Mouse (Mus musculus): ENCODE measurements around the gene Il2ra. TPM values are rescaled to one million over a fixed set of nuclear protein-coding genes. Genes with fewer than 3 reads are reported as not detected.

Gene Il2ra
- polyA plus RNA-seq (2014; fragmentation: Illumina TruSeq; extraction: RNeasy Lipid Tissue Mini Kit (QIAGEN cat#74804); ENCODE audit: low read depth, low replicate concordance), result 0.57 TPM

DNA sequence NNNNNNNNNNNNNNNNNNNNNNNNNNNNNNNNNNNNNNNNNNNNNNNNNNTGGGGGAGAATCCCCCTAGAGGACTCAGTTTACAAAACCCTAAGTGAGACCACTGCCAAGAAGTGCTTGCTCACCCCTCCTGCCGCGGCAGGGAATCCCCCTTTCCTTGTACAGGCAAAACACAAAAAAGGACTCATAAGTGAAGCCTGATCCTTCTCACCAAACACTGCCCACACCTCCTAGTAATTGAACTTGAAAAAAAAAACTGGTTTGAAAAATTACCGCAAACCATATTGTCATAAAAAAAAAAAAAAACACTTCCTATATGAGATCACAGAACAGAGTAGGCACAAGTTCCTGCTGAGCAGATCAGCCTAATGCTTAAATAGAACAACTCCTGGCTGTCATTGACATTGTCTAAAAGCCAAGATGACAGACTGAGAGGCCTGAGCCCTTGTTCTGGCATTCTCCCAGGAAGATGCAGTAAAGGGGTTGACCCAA lies at the start of gene Il2ra:
TSS of gene Il2ra (plus strand) at position 357 of the 491 bp plus-strand sequence.

DNA sequence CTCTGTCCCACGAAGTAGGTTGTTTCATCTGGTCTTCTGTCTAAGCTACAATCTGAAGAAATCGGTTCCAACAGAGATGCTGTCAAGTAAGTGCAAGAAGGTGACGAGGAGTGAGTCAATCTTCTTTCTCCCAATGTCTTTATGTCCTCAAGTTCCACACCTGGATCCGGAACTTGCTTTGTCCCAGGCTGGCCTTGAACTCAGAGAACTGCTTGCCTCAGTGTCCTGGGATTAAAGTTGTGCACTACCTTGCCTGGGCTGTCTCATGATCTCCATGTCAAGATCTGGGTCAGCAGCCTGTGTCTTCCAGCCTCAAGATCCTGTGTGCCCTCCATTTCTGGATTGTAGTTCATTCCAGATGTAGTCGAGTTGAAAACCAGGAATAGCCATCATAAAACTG lies 38.6 kb upstream of the Il2ra start, which contains the start of gene Rbm17:
TSS of gene Rbm17 (minus strand) at position 101 of the 400 bp plus-strand sequence.

DNA sequence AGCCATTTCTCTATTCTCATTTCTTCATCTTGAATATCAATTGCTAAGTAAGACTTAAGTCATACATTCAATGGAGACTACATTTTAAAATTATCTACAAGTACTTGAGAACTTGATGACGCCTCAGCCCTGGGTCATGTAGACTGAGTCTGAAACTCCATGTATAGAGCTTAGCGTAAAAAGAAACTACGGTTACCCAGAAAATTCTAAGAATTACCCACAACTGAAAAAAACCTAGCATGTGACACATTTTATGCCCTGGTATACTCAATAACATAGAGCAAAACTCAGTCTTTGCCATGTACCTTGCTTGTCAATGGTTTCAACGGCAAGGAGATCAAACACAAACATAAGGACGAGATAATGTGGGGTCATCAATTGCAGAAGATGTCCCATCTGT lies 16.7 kb upstream of the Il2ra start, which contains the start of gene Gm17490:
TSS of gene Gm17490 (minus strand) at position 375 of the 400 bp plus-strand sequence.

DNA sequence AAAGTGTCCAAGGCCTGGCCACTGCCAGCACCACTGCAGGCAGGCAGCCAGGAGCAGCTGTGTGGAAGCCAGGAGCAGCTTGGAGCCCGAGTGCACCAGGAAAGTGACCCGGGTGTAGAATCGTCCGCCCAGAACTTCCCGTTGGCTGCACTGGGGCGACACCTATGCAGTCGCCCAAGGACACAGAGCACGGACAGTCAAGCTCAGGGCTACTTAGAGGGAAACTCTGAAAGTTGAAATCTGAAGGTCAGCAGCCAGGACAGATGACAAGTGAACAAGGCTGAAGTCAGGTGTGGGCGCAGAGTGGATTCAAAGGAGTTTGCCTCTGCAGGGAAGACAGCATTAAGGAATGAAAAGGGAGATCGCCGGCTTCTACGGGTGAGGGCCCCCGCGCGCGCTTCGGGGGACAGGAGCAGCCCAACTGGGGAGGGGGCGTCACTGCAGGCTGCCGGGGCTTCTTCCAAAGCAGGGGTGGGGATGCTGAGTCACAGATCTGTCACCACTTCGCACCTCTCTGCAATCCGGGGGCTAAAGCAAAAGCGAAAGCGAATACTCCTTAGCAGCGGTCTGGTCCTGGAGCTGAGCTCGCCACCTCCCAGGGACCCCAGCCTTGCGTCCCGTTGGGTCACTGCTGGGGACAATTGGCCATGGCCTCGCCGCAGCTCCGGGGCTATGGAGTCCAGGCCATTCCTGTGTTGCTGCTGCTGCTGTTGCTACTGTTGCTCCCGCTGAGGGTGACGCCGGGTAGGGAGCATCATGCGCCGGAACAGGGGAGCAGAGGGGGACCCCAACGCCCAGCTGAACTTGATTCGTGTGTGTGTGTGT lies 62.8 kb downstream of the Il2ra start, which contains the start of gene Il15ra:
TSS of gene Il15ra (plus strand) at position 90 of the 825 bp plus-strand sequence.

Other genes starting within 250 kb of the Il2ra start
- gene Pfkfb3, start 88.7 kb upstream of the Il2ra start, polyA plus RNA-seq (2014; fragmentation: Illumina TruSeq; extraction: RNeasy Lipid Tissue Mini Kit (QIAGEN cat#74804); ENCODE audit: low read depth, low replicate concordance), result 9.3 TPM
- gene Rbm17, start 38.7 kb upstream of the Il2ra start, polyA plus RNA-seq (2014; fragmentation: Illumina TruSeq; extraction: RNeasy Lipid Tissue Mini Kit (QIAGEN cat#74804); ENCODE audit: low read depth, low replicate concordance), result 129 TPM
- gene Gm17490, start 16.5 kb upstream of the Il2ra start, polyA plus RNA-seq (2014; fragmentation: Illumina TruSeq; extraction: RNeasy Lipid Tissue Mini Kit (QIAGEN cat#74804); ENCODE audit: low read depth, low replicate concordance), result not detected
- gene Il15ra, start 62.5 kb downstream of the Il2ra start, polyA plus RNA-seq (2014; fragmentation: Illumina TruSeq; extraction: RNeasy Lipid Tissue Mini Kit (QIAGEN cat#74804); ENCODE audit: low read depth, low replicate concordance), result 13.6 TPM
- 95.7 TPM for gene Fbh1, start 134.8 kb downstream of the Il2ra start, polyA plus RNA-seq (2014; fragmentation: Illumina TruSeq; extraction: RNeasy Lipid Tissue Mini Kit (QIAGEN cat#74804); ENCODE audit: low read depth, low replicate concordance)
- gene Ankrd16, start 135.1 kb downstream of the Il2ra start, polyA plus RNA-seq (2014; fragmentation: Illumina TruSeq; extraction: RNeasy Lipid Tissue Mini Kit (QIAGEN cat#74804); ENCODE audit: low read depth, low replicate concordance), result 11.9 TPM

Data from kidney, adult 10 weeks (tissue).